Mouse (Mus musculus): Measurements from ENCODE around the gene Prss46. TPM values are rescaled to one million over a fixed set of nuclear protein-coding genes. Genes with fewer than 3 reads are reported as not detected.

Prss46 gene
- total RNA-seq, 1 experiment from 2014 or later = not detected

- no peak for ATAC-seq (replicated peaks; ENCODE audit: insufficient number of reproducible peaks, low FRiP score, low TSS enrichment, poor library complexity, severe bottlenecking)
Measured at GRCm38 (mm10) chr9:110890026-110890783, 45.9 kb downstream of the Prss46 start.

GRCm38 (mm10) chr9:110891077-110891828 lies 46.9 kb downstream of the Prss46 start:
- no peak for ATAC-seq (replicated peaks; ENCODE audit: insufficient number of reproducible peaks, low FRiP score, low TSS enrichment, poor library complexity, severe bottlenecking)

GRCm38 (mm10) chr9:110892552-110892951 lies 48.2 kb downstream of the Prss46 start:
- ATAC-seq (replicated peaks; ENCODE audit: insufficient number of reproducible peaks, low FRiP score, low TSS enrichment, poor library complexity, severe bottlenecking) = no peak

- no peak for ATAC-seq (replicated peaks; ENCODE audit: insufficient number of reproducible peaks, low FRiP score, low TSS enrichment, poor library complexity, severe bottlenecking)
Measured at GRCm38 (mm10) chr9:110893429-110893828, 49.1 kb downstream of the Prss46 start.

GRCm38 (mm10) chr9:110895507-110895906 lies 51.2 kb downstream of the Prss46 start:
- no peak for ATAC-seq (replicated peaks; ENCODE audit: insufficient number of reproducible peaks, low FRiP score, low TSS enrichment, poor library complexity, severe bottlenecking)

- ATAC-seq (replicated peaks; ENCODE audit: insufficient number of reproducible peaks, low FRiP score, low TSS enrichment, poor library complexity, severe bottlenecking) = no peak
Measured at GRCm38 (mm10) chr9:110895994-110896393, 51.7 kb downstream of the Prss46 start.

GRCm38 (mm10) chr9:110896595-110896994 lies 52.3 kb downstream of the Prss46 start:
- ATAC-seq (replicated peaks; ENCODE audit: insufficient number of reproducible peaks, low FRiP score, low TSS enrichment, poor library complexity, severe bottlenecking) = no peak

GRCm38 (mm10) chr9:110899451-110900008 lies 55.2 kb downstream of the Prss46 start:
- ATAC-seq (replicated peaks; ENCODE audit: insufficient number of reproducible peaks, low FRiP score, low TSS enrichment, poor library complexity, severe bottlenecking) = no peak

- ATAC-seq (replicated peaks; ENCODE audit: insufficient number of reproducible peaks, low FRiP score, low TSS enrichment, poor library complexity, severe bottlenecking) = no peak
Measured at GRCm38 (mm10) chr9:110901204-110901603, 56.9 kb downstream of the Prss46 start.

GRCm38 (mm10) chr9:110902271-110902670 lies 58.0 kb downstream of the Prss46 start:
- ATAC-seq (replicated peaks; ENCODE audit: insufficient number of reproducible peaks, low FRiP score, low TSS enrichment, poor library complexity, severe bottlenecking) = no peak

Other genes with a start within 250 kb of the Prss46 start
- 5.9 to 10.5 TPM (median 9.9 TPM) in 3 replicates for gene Nradd, start 220.1 kb upstream of the Prss46 start, total RNA-seq (2017)
- 63.7 to 114 TPM (median 92.9 TPM) in 3 replicates for gene Nbeal2, start 190.3 kb upstream of the Prss46 start, total RNA-seq (2017)
- 162 to 274 TPM (median 251 TPM) in 3 replicates for gene Ccdc12, start 188.0 kb upstream of the Prss46 start, total RNA-seq (2017)
- gene Myl3, start 102.6 kb upstream of the Prss46 start, total RNA-seq (2017) = 0.49 TPM in 1 of 3 replicates, not detected in the others
- gene Pth1r, start 97.4 kb upstream of the Prss46 start, total RNA-seq (2017) = 1.1 TPM in 1 of 3 replicates, not detected in the others
- gene Prss42, start 46.3 kb upstream of the Prss46 start, total RNA-seq (2017) = not detected in 3 replicates
- gene Prss44, start 30.5 kb upstream of the Prss46 start, total RNA-seq (2017) = not detected in 3 replicates
- not detected in 3 replicates for gene Prss43, start 17.8 kb upstream of the Prss46 start, total RNA-seq (2017)
- not detected in 3 replicates for gene Prss45, start 9.9 kb upstream of the Prss46 start, total RNA-seq (2017)
- not detected in 3 replicates for gene Prss50, start 13.5 kb downstream of the Prss46 start, total RNA-seq (2017)
- 0.43 to 0.97 TPM (median 0.86 TPM) in 3 replicates for gene Als2cl, start 35.4 kb downstream of the Prss46 start, total RNA-seq (2017)
- 0.19 TPM in 1 of 3 replicates, not detected in the others for gene Tmie, start 35.6 kb downstream of the Prss46 start, total RNA-seq (2017)
- gene Fam240a, start 72.4 kb downstream of the Prss46 start, total RNA-seq (2017) = not detected in 3 replicates
- gene Tdgf1, start 101.7 kb downstream of the Prss46 start, total RNA-seq (2017) = not detected in 3 replicates
- gene Lrrc2, start 107.0 kb downstream of the Prss46 start, total RNA-seq (2017) = not detected in 3 replicates
- gene Rtp3, start 146.1 kb downstream of the Prss46 start, total RNA-seq (2017) = not detected in 3 replicates
- 0.39 to 1.6 TPM in 2 of 3 replicates, not detected in the other for gene Ltf, start 174.8 kb downstream of the Prss46 start, total RNA-seq (2017)
- 45.5 to 87.2 TPM (median 46.4 TPM) in 3 replicates for gene Ccrl2, start 213.0 kb downstream of the Prss46 start, total RNA-seq (2017)

All from monocyte, adult 5-6 weeks (primary cell).